Mouse (Mus musculus) E14TG2a.4 (cell line): ENCODE measurements around the gene Lrfn3.

Experiments
- H3K27me3 ChIP-seq: 2 replicates; pipeline ENCODE4 v1.6.1; 2014; ENCODE audit warnings: low read length, control low read depth; ENCODE audit not compliant: insufficient read depth
- H3K36me3 ChIP-seq: 2 replicates; pipeline ENCODE4 v1.6.1; 2014; ENCODE audit warnings: low read length, control low read depth; ENCODE audit not compliant: insufficient read depth
- H3K4me1 ChIP-seq: replicated peaks from 2 replicates; pipeline ENCODE4 v1.6.1; 2014; ENCODE audit warnings: low read depth, low read length, control low read depth
- H3K4me3 ChIP-seq: replicated peaks from 2 replicates; pipeline ENCODE4 v1.5.1; 2014; ENCODE audit warnings: mild to moderate bottlenecking, low read length
- H3K9me3 ChIP-seq: 2 replicates; pipeline ENCODE4 v1.6.1; 2014; ENCODE audit warnings: low read length, control low read depth
- CTCF ChIP-seq: conservative IDR thresholded peaks from 2 replicates; pipeline ENCODE4 v1.5.1; 2014; ENCODE audit warnings: low read length
- NANOG ChIP-seq: IDR thresholded peaks from 2 replicates; pipeline ENCODE4 v1.6.1; 2014; ENCODE audit warnings: borderline replicate concordance, low read length, mixed read lengths
- POU5F1 ChIP-seq: IDR thresholded peaks from 2 replicates; pipeline ENCODE4 v1.6.1; 2014; ENCODE audit warnings: low read length, borderline replicate concordance

The Lrfn3 gene

GRCm38 (mm10) chr7:30358378-30359186 is 4.0 kb downstream of the Lrfn3 start:
- TF ChIP-seq NANOG (no peak), CTCF (no peak), POU5F1 (no peak)
- peaks cover 52% of the 10 kb centered on the region for H3K4me1 ChIP-seq
- peaks cover 83% of the 10 kb centered on the region for H3K27me3 ChIP-seq
- H3K9me3 ChIP-seq, result no peaks in the 10 kb centered on the region
- no peak overlapping the region for H3K4me3 ChIP-seq
- no peaks in the 10 kb centered on the region for H3K36me3 ChIP-seq

- Histone ChIP-seq H3K36me3 (no peaks in the 10 kb centered on the region), H3K4me3 (no peak overlapping the region), H3K4me1 (peaks cover 62% of the 10 kb centered on the region), H3K9me3 (no peaks in the 10 kb centered on the region), H3K27me3 (peaks cover 71% of the 10 kb centered on the region)
- TF ChIP-seq NANOG (no peak), CTCF (no peak), POU5F1 (no peak)
Observed at GRCm38 (mm10) chr7:30354059-30354458, 8.5 kb downstream of the Lrfn3 start.

- Histone ChIP-seq H3K36me3 (no peaks in the 10 kb centered on the region), H3K4me3 (no peak overlapping the region), H3K9me3 (no peaks in the 10 kb centered on the region), H3K4me1 (peaks cover 67% of the 10 kb centered on the region), H3K27me3 (peaks cover 71% of the 10 kb centered on the region)
- TF ChIP-seq CTCF, result peak; percentile 95
- TF ChIP-seq NANOG, result no peak
Observed at GRCm38 (mm10) chr7:30353279-30353822, 9.2 kb downstream of the Lrfn3 start.

GRCm38 (mm10) chr7:30347828-30348227 is 14.7 kb downstream of the Lrfn3 start:
- H3K4me1 ChIP-seq, result peaks cover 57% of the 10 kb centered on the region
- H3K4me3 ChIP-seq, result peak overlapping the region; percentile 63
- TF ChIP-seq NANOG (no peak), CTCF (no peak), POU5F1 (no peak)
- H3K36me3 ChIP-seq, result no peaks in the 10 kb centered on the region
- H3K27me3 ChIP-seq, result peaks cover 70% of the 10 kb centered on the region
- H3K9me3 ChIP-seq, result peaks cover 8% of the 10 kb centered on the region

- Histone ChIP-seq H3K9me3 (peaks cover 12% of the 10 kb centered on the region), H3K4me1 (peaks cover 48% of the 10 kb centered on the region)
Observed at GRCm38 (mm10) chr7:30346635-30347379, 15.8 kb downstream of the Lrfn3 start.

GRCm38 (mm10) chr7:30339432-30340109 is 23.0 kb downstream of the Lrfn3 start:
- no peaks in the 10 kb centered on the region for H3K36me3 ChIP-seq
- H3K9me3 ChIP-seq, result peaks cover 12% of the 10 kb centered on the region
- peaks cover 56% of the 10 kb centered on the region for H3K27me3 ChIP-seq
- H3K4me3 ChIP-seq, result no peak overlapping the region
- H3K4me1 ChIP-seq, result peaks cover 5% of the 10 kb centered on the region; the same call in 1 of the 2 replicates
- TF ChIP-seq CTCF, result no peak
- TF ChIP-seq NANOG, result no peak
- no peak for TF ChIP-seq POU5F1

More at GRCm38 (mm10) chr7:30346635-30347379, 15.8 kb downstream of the Lrfn3 start:
- TF ChIP-seq CTCF (no peak), NANOG (no peak), POU5F1 (no peak)
- Histone ChIP-seq H3K36me3 (no peaks in the 10 kb centered on the region), H3K27me3 (peaks cover 76% of the 10 kb centered on the region), H3K4me3 (no peak overlapping the region)

- H3K4me3 ChIP-seq, result no peak overlapping the region
- peak; percentile 94 for TF ChIP-seq CTCF
- TF ChIP-seq NANOG, result no peak
- no peaks in the 10 kb centered on the region for H3K9me3 ChIP-seq
- H3K27me3 ChIP-seq, result peaks cover 59% of the 10 kb centered on the region
- no peaks in the 10 kb centered on the region for H3K36me3 ChIP-seq
- peaks cover 15% of the 10 kb centered on the region for H3K4me1 ChIP-seq
Observed at GRCm38 (mm10) chr7:30336384-30336783, 26.2 kb downstream of the Lrfn3 start.

GRCm38 (mm10) chr7:30335688-30336087 is 26.9 kb downstream of the Lrfn3 start:
- Histone ChIP-seq H3K4me3 (no peak overlapping the region), H3K27me3 (peaks cover 59% of the 10 kb centered on the region), H3K9me3 (no peaks in the 10 kb centered on the region), H3K36me3 (no peaks in the 10 kb centered on the region), H3K4me1 (peaks cover 17% of the 10 kb centered on the region)
- TF ChIP-seq POU5F1 (no peak), NANOG (no peak), CTCF (no peak)
